Mouse (Mus musculus) ES-E14 (cell line): Measurements from ENCODE around the gene Btbd1. TPM values are rescaled to one million over a fixed set of nuclear protein-coding genes. Genes with fewer than 3 reads are reported as not detected.

Experiments
- DNase-seq: peaks from one replicate; pipeline ENCODE4 v3.0.0-alpha.2; 2013; ENCODE audit warnings: low read depth, low spot score
- H3K27ac ChIP-seq: 2 replicates; pipeline ENCODE4 v1.5.1; 2012; ENCODE audit warnings: low read depth, mild to moderate bottlenecking, low read length, moderate library complexity, mixed read lengths; ENCODE audit not compliant: poor library complexity, insufficient read depth, severe bottlenecking
- H3K36me3 ChIP-seq: 2 replicates; pipeline ENCODE4 v1.6.1; 2012; ENCODE audit warnings: mild to moderate bottlenecking, low read length, moderate library complexity, mixed read lengths; ENCODE audit not compliant: control insufficient read depth, poor library complexity, insufficient read depth, severe bottlenecking
- H3K4me1 ChIP-seq, 2 experiments: fragments of 150-350 bp in 1 of 2; sonication (generic) in 1 of 2; 2 replicates each; pipeline ENCODE4 v1.6.1; 2012; ENCODE audit warnings: low read length in 2 of 2, mild to moderate bottlenecking in 1 of 2, mixed read lengths in 1 of 2; ENCODE audit not compliant: control insufficient read depth in 2 of 2, insufficient read depth in 2 of 2, poor library complexity in 1 of 2
- H3K4me3 ChIP-seq, 2 experiments: fragments of 150-350 bp in 1 of 2; sonication (generic) in 1 of 2; 2 replicates each; pipeline ENCODE4 v1.5.1; 2012; ENCODE audit warnings: low read length in 2 of 2, low read depth in 1 of 2, mild to moderate bottlenecking in 1 of 2, mixed read lengths in 1 of 2; ENCODE audit not compliant: insufficient read depth in 1 of 2, poor library complexity in 1 of 2, severe bottlenecking in 1 of 2
- H3K9ac ChIP-seq: 2 replicates; pipeline ENCODE4 v1.6.1; 2012; ENCODE audit warnings: low read depth, mild to moderate bottlenecking, low read length, mixed read lengths; ENCODE audit not compliant: poor library complexity, insufficient read depth, severe bottlenecking
- H3K9me3 ChIP-seq: fragments of 150-350 bp; sonication (generic); 2 replicates; pipeline ENCODE4 v1.6.1; 2012; ENCODE audit warnings: low read depth, mild to moderate bottlenecking, low read length; ENCODE audit not compliant: control insufficient read depth, insufficient read depth
- CHD2 ChIP-seq: IDR thresholded peaks from 2 replicates; pipeline ENCODE4 v1.6.1; 2014; ENCODE audit warnings: mild to moderate bottlenecking, low read depth, low read length, inconsistent platforms
- HCFC1 ChIP-seq: IDR thresholded peaks from 2 replicates; pipeline ENCODE4 v1.6.1; 2012; ENCODE audit warnings: low read length, inconsistent platforms, borderline replicate concordance; ENCODE audit not compliant: insufficient read depth
- MAFK ChIP-seq: IDR thresholded peaks from 2 replicates; pipeline ENCODE4 v1.6.1; 2014; ENCODE audit warnings: mild to moderate bottlenecking, low read depth, low read length, inconsistent platforms; ENCODE audit not compliant: insufficient read depth
- ZC3H11A ChIP-seq: IDR thresholded peaks from 2 replicates; pipeline ENCODE4 v1.6.1; 2012; ENCODE audit warnings: low read depth, mild to moderate bottlenecking, inconsistent platforms, low read length, borderline replicate concordance
- ZNF384 ChIP-seq: IDR thresholded peaks from 2 replicates; pipeline ENCODE4 v1.6.1; 2012; ENCODE audit warnings: low read depth, low read length, inconsistent platforms
- in situ Hi-C, 2 experiments: fragments of 600-800 bp; cut with MboI; formaldehyde crosslinking; loops; one replicate each; pipeline ENCODE4 v1.15.1; 2025; ENCODE audit warnings: low sequenced_read_pairs in 2 of 2, inconsistent platforms in 1 of 2; ENCODE audit not compliant: unreplicated experiment in 2 of 2
- total RNA-seq: library from RNA; depleted of rRNA; stranded (reverse); fragments of 300-350 nt; gene quantifications from 2 replicates; pipeline ENCODE4 v1.2.3, GENCODE M21; 2012

Gene Btbd1
- total RNA-seq, 1 experiment, result 28.2 TPM

GRCm38 (mm10) chr7:81849214-81849613 is 20.0 kb upstream of the Btbd1 start:
- no peak for DNase-seq
- H3K36me3 ChIP-seq, result no peaks in the 10 kb centered on the region
- TF ChIP-seq MAFK (no peak), HCFC1 (no peak), ZNF384 (no peak), ZC3H11A (no peak), CHD2 (no peak)
- H3K9me3 ChIP-seq, result no peaks in the 10 kb centered on the region
- in situ Hi-C loops, result no loop called here
- H3K4me3 ChIP-seq, result no peak overlapping the region
- H3K27ac ChIP-seq, result no peak overlapping the region
- H3K4me1 ChIP-seq, result no peaks in the 10 kb centered on the region
- H3K9ac ChIP-seq, result no peak overlapping the region

GRCm38 (mm10) chr7:81847777-81848176 is 18.5 kb upstream of the Btbd1 start:
- Histone ChIP-seq H3K9ac (no peak overlapping the region), H3K9me3 (no peaks in the 10 kb centered on the region), H3K27ac (no peak overlapping the region), H3K4me1 (no peaks in the 10 kb centered on the region), H3K36me3 (no peaks in the 10 kb centered on the region), H3K4me3 (no peak overlapping the region)
- in situ Hi-C loops, result no loop called here
- no peak for DNase-seq
- TF ChIP-seq MAFK (no peak), ZC3H11A (no peak), HCFC1 (no peak), CHD2 (no peak)

GRCm38 (mm10) chr7:81847010-81847409 is 17.8 kb upstream of the Btbd1 start:
- Histone ChIP-seq H3K36me3 (no peaks in the 10 kb centered on the region), H3K9me3 (no peaks in the 10 kb centered on the region), H3K27ac (no peak overlapping the region), H3K4me1 (no peaks in the 10 kb centered on the region), H3K9ac (no peak overlapping the region), H3K4me3 (no peak overlapping the region)
- no peak for TF ChIP-seq CHD2
- no peak for TF ChIP-seq MAFK
- no peak for TF ChIP-seq ZNF384
- no peak for TF ChIP-seq ZC3H11A
- TF ChIP-seq HCFC1, result no peak
- in situ Hi-C loops, result no loop called here
- DNase-seq, result no peak

DNA sequence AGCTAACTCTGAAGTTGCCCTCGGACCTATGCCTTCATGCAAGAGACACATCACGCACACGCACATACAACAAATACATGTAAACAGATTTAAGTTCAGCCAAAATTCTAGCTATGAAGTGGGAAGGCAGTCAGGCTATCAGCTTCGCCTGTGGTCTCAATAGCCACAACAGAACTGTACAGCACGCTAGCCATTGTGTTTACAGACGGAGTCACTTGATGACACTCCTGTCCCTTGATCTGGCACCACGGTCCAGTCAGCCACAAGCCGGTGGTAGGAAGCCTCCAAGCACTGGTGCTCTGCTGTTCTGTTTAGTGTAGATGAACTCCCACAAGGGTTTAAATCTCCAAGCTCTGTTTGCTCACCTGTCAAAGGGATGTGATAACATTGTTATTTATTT is 16.8 kb upstream of the Btbd1 start:
- no peak overlapping the region for H3K27ac ChIP-seq
- H3K9me3 ChIP-seq, result no peaks in the 10 kb centered on the region
- H3K36me3 ChIP-seq, result no peaks in the 10 kb centered on the region
- no peaks in the 10 kb centered on the region for H3K4me1 ChIP-seq
- H3K9ac ChIP-seq, result no peak overlapping the region
- H3K4me3 ChIP-seq, result no peak overlapping the region
- no peak for DNase-seq
- no peak for TF ChIP-seq HCFC1
- no peak for TF ChIP-seq ZC3H11A
- no peak for TF ChIP-seq MAFK
- no peak for TF ChIP-seq ZNF384
- no peak for TF ChIP-seq CHD2
- in situ Hi-C loops, result no loop called here

DNA sequence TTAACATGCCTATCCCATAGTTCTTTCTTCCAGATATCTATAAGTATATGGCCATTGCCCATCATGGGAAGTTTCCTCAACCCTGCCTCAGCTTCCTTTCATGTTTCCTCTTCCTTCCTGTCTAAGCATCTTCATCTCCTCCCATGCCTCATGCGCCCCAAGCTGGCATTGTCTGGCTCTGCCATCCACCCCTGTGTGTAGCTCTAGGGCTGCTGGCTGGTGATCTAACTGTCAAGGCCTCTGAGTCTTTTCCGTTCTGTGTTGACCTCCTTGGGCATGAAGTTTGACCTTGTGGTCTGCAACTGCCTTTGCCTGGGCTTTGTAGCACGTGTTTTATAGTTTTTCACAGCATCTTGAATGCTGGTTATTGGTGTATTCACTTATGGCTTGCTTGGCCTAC is 16.1 kb upstream of the Btbd1 start:
- TF ChIP-seq ZNF384, result no peak
- TF ChIP-seq CHD2, result no peak
- no peak for TF ChIP-seq ZC3H11A
- TF ChIP-seq HCFC1, result no peak
- TF ChIP-seq MAFK, result no peak
- Histone ChIP-seq H3K9me3 (no peaks in the 10 kb centered on the region), H3K4me1 (no peaks in the 10 kb centered on the region), H3K27ac (no peak overlapping the region), H3K4me3 (no peak overlapping the region), H3K9ac (no peak overlapping the region), H3K36me3 (no peaks in the 10 kb centered on the region)
- in situ Hi-C loops, result no loop called here
- no peak for DNase-seq
